Mouse (Mus musculus) C2C12 (cell line): ENCODE results near the gene Tmem100.

Source experiments
- CTCF ChIP-seq: IDR thresholded peaks from one replicate; pipeline ENCODE4 v1.5.1; 2011; ENCODE audit not compliant: control insufficient read depth, insufficient read depth, insufficient read length
- FOSL1 ChIP-seq: IDR thresholded peaks from one replicate; pipeline ENCODE4 v1.8.0; 2011; ENCODE audit warnings: mild to moderate bottlenecking, low read length; ENCODE audit not compliant: poor library complexity, insufficient read depth, severe bottlenecking
- MAX ChIP-seq: IDR thresholded peaks from one replicate; pipeline ENCODE4 v1.6.1; 2011; ENCODE audit warnings: mild to moderate bottlenecking, control low read depth
- MYOD1 ChIP-seq: IDR thresholded peaks from one replicate; pipeline ENCODE4 v1.6.1; 2011; ENCODE audit warnings: low read depth; ENCODE audit not compliant: control insufficient read depth, insufficient read length
- MYOG ChIP-seq: IDR thresholded peaks from one replicate; pipeline ENCODE4 v1.6.1; 2011; ENCODE audit not compliant: control insufficient read depth, insufficient read length; ENCODE audit errors: extremely low read depth
- USF1 ChIP-seq: IDR thresholded peaks from one replicate; pipeline ENCODE4 v1.6.1; 2011; ENCODE audit warnings: low read depth, mild to moderate bottlenecking, control low read depth, moderate library complexity

DNA sequence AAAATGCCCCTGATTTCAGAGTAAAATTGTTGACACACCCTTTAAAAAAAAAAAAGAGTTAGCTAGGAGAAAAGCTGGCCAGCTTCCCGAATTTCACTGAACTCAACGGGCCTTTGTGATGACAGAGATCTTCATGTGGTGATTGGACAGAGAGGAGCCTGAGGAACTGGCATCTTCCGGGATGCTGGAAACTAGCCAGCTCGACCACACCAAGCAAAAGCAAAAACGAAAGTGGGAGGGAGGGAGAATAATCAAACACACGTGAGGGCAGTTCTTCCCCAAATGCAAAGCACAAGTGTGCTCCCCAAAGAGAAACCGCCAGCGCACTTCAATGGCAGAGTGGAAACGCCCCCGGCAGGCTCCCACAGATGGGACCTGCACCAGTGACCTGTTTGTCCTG lies 794 bp upstream of the Tmem100 start:
- no peak for TF ChIP-seq CTCF
- no peak for TF ChIP-seq USF1
- TF ChIP-seq MYOD1 = no peak
- no peak for TF ChIP-seq MYOG
- TF ChIP-seq MAX = no peak
- TF ChIP-seq FOSL1 = no peak
